In the genomic region with DNA sequence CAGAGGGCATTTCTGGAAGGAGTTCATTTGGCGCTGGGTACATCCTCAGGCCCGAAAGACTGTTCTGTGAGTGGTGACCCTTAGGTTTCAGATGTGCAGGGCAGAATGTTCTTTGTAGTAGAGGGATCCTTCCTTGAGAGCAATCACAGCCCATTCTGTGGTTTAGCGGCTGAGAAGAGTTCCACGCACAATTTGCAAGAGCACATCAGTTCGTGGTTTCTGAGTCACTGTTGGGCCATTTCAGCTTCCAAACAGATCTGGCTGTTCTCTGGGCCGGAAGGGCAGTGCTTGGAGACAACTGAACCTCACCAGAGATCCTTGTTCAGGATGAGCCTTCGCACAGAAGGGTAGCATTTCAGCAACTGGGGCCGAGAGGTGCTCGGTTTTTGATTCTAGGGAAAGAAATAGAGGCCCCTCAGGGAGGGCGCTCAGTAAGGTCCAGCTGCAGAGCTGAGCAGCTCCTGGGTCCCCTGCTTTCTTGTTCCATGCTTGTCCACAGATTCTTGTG, we compare ENCODE assay signal across 27 mouse cellular contexts. TPM values are rescaled to one million over a fixed set of nuclear protein-coding genes. Genes with fewer than 3 reads are reported as not detected.
A peak's percentile ranks its signal among the peaks of the same experiment; 100 is the strongest.
DNase-seq lines count a peak whose midpoint lies in the region; ATAC-seq lines count a peak whose summit lies in the region.
"Had no signal": no experiment of that assay in that cellular context is flagged by ENCODE, and none has a peak within 500 bp of the region (broad histone marks: within the 10 kb centered on the region; RNA-seq: fewer than 3 reads in every experiment).

No protein-coding gene starts in this region.

- no peak overlapping the region for H3K27ac ChIP-seq in liver, embryonic 11.5 days (ENCODE audit: low read depth, low read length)
- no peak overlapping the region for H3K27ac ChIP-seq in liver, embryonic 12.5 days
- H3K27ac ChIP-seq in hindbrain, embryonic 14.5 days = no peak overlapping the region
- H3K27ac ChIP-seq: embryonic facial prominence, embryonic 10.5 days; embryonic facial prominence, embryonic 12.5 days; forebrain, embryonic 13.5 days; forebrain, embryonic 15.5 days had no signal

- ATAC-seq in liver, embryonic 11.5 days (replicated peaks; ENCODE audit: low FRiP score) = no peak
- ATAC-seq in liver, embryonic 12.5 days = no peak
- ATAC-seq in granulocyte monocyte progenitor cell, adult 5-6 weeks (replicated peaks; ENCODE audit: poor library complexity, severe bottlenecking) = peak; percentile 25; the same call in 1 of the 2 replicates
- ATAC-seq in hindbrain, embryonic 14.5 days (ENCODE audit: low FRiP score) = no peak
- ATAC-seq: activated CD4-positive, CD25-positive, alpha-beta regulatory T cell, adult 4 months; CD4-positive, CD25-positive, alpha-beta regulatory T cell, adult 4 months; forebrain, embryonic 13.5 days; forebrain, embryonic 15.5 days; forebrain, postnatal 0 days; Patski had no signal

- 73% methylated on average over 10 of the region's 10 CpGs for WGBS in liver, embryonic 11.5 days
- 57% methylated on average over 10 of the region's 10 CpGs for WGBS in liver, embryonic 12.5 days (ENCODE audit: insufficient replicate concordance)
- WGBS in hindbrain, embryonic 14.5 days = 87% methylated on average over 10 of the region's 10 CpGs

- DNase-seq in heart, adult 11 months = peak; percentile 90
- no peak for DNase-seq in heart, adult 9 months (ENCODE audit: low spot score in 2 of 2)
- DNase-seq in liver, embryonic 11.5 days (ENCODE audit: low spot score) = peak; percentile 21
- DNase-seq in Muller cell, postnatal 12 days (ENCODE audit: inconsistent ontology term) = peak; percentile 59
- no peak for DNase-seq in left cerebral cortex, adult 8-10 months (ENCODE audit: low spot score in 2 of 2)
- DNase-seq in hindbrain, embryonic 14.5 days (ENCODE audit: low spot score) = no peak
- DNase-seq: adrenal gland, adult 8-10 months; adrenal gland, postnatal 14 days; adrenal gland, postnatal 36 days; B cell, adult 2 months; cerebellum, adult 11-12 months; cerebellum, adult 2 months; cerebellum, adult 9-10 months; cerebellum, postnatal 10 days; cerebellum, postnatal 25 days; forebrain, postnatal 0 days had no signal

- H3K4me1 ChIP-seq in liver, embryonic 11.5 days (replicated peaks; ENCODE audit: control insufficient read depth, insufficient read depth, low read length) = peaks cover 4% of the 10 kb centered on the region; the same call in 1 of the 2 replicates
- peaks cover 5% of the 10 kb centered on the region for H3K4me1 ChIP-seq in liver, embryonic 12.5 days
- H3K4me1 ChIP-seq in hindbrain, embryonic 14.5 days (replicated peaks; ENCODE audit: control insufficient read depth, insufficient read depth, low read length) = no peaks in the 10 kb centered on the region
- H3K4me1 ChIP-seq: embryonic facial prominence, embryonic 10.5 days; embryonic facial prominence, embryonic 12.5 days; forebrain, embryonic 13.5 days; forebrain, embryonic 15.5 days had no signal

- no peak overlapping the region for H3K9ac ChIP-seq in liver, embryonic 11.5 days (ENCODE audit: low read depth, low read length)
- no peak overlapping the region for H3K9ac ChIP-seq in liver, embryonic 12.5 days
- no peak overlapping the region for H3K9ac ChIP-seq in hindbrain, embryonic 14.5 days
- H3K9ac ChIP-seq: embryonic facial prominence, embryonic 12.5 days; forebrain, embryonic 13.5 days; forebrain, embryonic 15.5 days; forebrain, postnatal 0 days had no signal

- H3K4me2 ChIP-seq in liver, embryonic 11.5 days = no peak overlapping the region
- H3K4me2 ChIP-seq in liver, embryonic 12.5 days = no peak overlapping the region
- no peak overlapping the region for H3K4me2 ChIP-seq in hindbrain, embryonic 14.5 days (replicated peaks)
- H3K4me2 ChIP-seq: embryonic facial prominence, embryonic 12.5 days; forebrain, embryonic 13.5 days; forebrain, embryonic 15.5 days had no signal

- no peaks in the 10 kb centered on the region for H3K36me3 ChIP-seq in liver, embryonic 11.5 days (ENCODE audit: control insufficient read depth, insufficient read depth, low read length)
- H3K36me3 ChIP-seq in liver, embryonic 12.5 days = no peaks in the 10 kb centered on the region
- no peaks in the 10 kb centered on the region for H3K36me3 ChIP-seq in hindbrain, embryonic 14.5 days (replicated peaks; ENCODE audit: control insufficient read depth, insufficient read depth)
- H3K36me3 ChIP-seq: embryonic facial prominence, embryonic 10.5 days; embryonic facial prominence, embryonic 12.5 days; forebrain, embryonic 15.5 days; G1E had no signal

- no peak overlapping the region for H3K4me3 ChIP-seq in liver, embryonic 11.5 days (ENCODE audit: low read depth, low read length)
- H3K4me3 ChIP-seq in liver, embryonic 12.5 days = no peak overlapping the region
- H3K4me3 ChIP-seq in hindbrain, embryonic 14.5 days (replicated peaks; ENCODE audit: low read length) = no peak overlapping the region
- H3K4me3 ChIP-seq: embryonic facial prominence, embryonic 10.5 days; embryonic facial prominence, embryonic 12.5 days; forebrain, embryonic 13.5 days; forebrain, embryonic 15.5 days had no signal

- no peaks in the 10 kb centered on the region for H3K27me3 ChIP-seq in liver, embryonic 11.5 days (replicated peaks; ENCODE audit: control insufficient read depth, insufficient read depth, low read length)
- peaks cover 6% of the 10 kb centered on the region; the same call in 1 of the 2 replicates for H3K27me3 ChIP-seq in liver, embryonic 12.5 days (replicated peaks)
- no peaks in the 10 kb centered on the region for H3K27me3 ChIP-seq in hindbrain, embryonic 14.5 days (ENCODE audit: control insufficient read depth, insufficient read depth, low read length)
- H3K27me3 ChIP-seq: CH12.LX; embryonic facial prominence, embryonic 12.5 days; forebrain, embryonic 13.5 days; forebrain, embryonic 15.5 days; Patski had no signal

- peaks cover 2% of the 10 kb centered on the region; the same call in 1 of the 2 replicates for H3K9me3 ChIP-seq in liver, embryonic 11.5 days (ENCODE audit: control insufficient read depth, low read length)
- peaks cover 4% of the 10 kb centered on the region; the same call in 1 of the 2 replicates for H3K9me3 ChIP-seq in liver, embryonic 12.5 days (replicated peaks)
- peaks cover 4% of the 10 kb centered on the region; the same call in 1 of the 2 replicates for H3K9me3 ChIP-seq in hindbrain, embryonic 14.5 days (ENCODE audit: control insufficient read depth, low read length)
- H3K9me3 ChIP-seq: embryonic facial prominence, embryonic 12.5 days; forebrain, embryonic 13.5 days; forebrain, embryonic 15.5 days had no signal

RNA-seq across cellular contexts. Expression of a gene that starts 16.7 kb away (rescaled TPM):
- 107 and 111 TPM in 2 replicates for polyA plus RNA-seq in liver, embryonic 11.5 days (2014; fragmentation: Nextera tagmentation; extraction: Ambion mirVana)
- 127 and 128 TPM in 2 replicates for polyA plus RNA-seq in liver, embryonic 12.5 days (2016; fragmentation: Nextera tagmentation; extraction: Ambion mirVana)
- 123 and 129 TPM in 2 replicates for total RNA-seq in granulocyte monocyte progenitor cell, adult 5-6 weeks (2014; fragmentation: Nextera tagmentation)
- 96.1 and 109 TPM in 2 replicates for total RNA-seq in granulocyte monocyte progenitor cell, adult 5-6 weeks (2017)
- total RNA-seq in left cerebral cortex, adult 8-10 months (2022) = 1 to 10 TPM in 3 of 4 experiments, under 1 TPM in 1; 0.49 to 1.2 (median 1.0) TPM
- polyA plus RNA-seq in hindbrain, embryonic 14.5 days (2014; fragmentation: Nextera tagmentation; extraction: Ambion mirVana) = 4.8 and 4.9 TPM in 2 replicates
- polyA plus RNA-seq: Patski had no signal

RNA-seq across cellular contexts. Expression of a gene that starts 33.1 kb away (rescaled TPM):
- 0.66 and 1.2 TPM in 2 replicates for polyA plus RNA-seq in liver, embryonic 11.5 days (2014; fragmentation: Nextera tagmentation; extraction: Ambion mirVana)
- 0.29 and 0.31 TPM in 2 replicates for polyA plus RNA-seq in liver, embryonic 12.5 days (2016; fragmentation: Nextera tagmentation; extraction: Ambion mirVana)
- total RNA-seq in granulocyte monocyte progenitor cell, adult 5-6 weeks (2014; fragmentation: Nextera tagmentation) = not detected in 2 replicates
- not detected in 2 replicates for total RNA-seq in granulocyte monocyte progenitor cell, adult 5-6 weeks (2017)
- total RNA-seq in left cerebral cortex, adult 8-10 months (2022) = 10 to 100 TPM; 57.0 to 74.6 (median 70.2) TPM
- polyA plus RNA-seq in hindbrain, embryonic 14.5 days (2014; fragmentation: Nextera tagmentation; extraction: Ambion mirVana) = 3.8 and 4.5 TPM in 2 replicates
- total RNA-seq: CH12.LX, G1E had no signal
- polyA plus RNA-seq: activated CD4-positive, CD25-positive, alpha-beta regulatory T cell, adult 4 months; CD4-positive, CD25-positive, alpha-beta regulatory T cell, adult 4 months; G1E had no signal

Comparison
In these comparisons a context has a peak if more than half of its experiments do, and no peak if none do; other contexts are left out.
1. DNase-seq: peak in heart, adult 11 months (single experiment), liver, embryonic 11.5 days (single experiment) and Muller cell, postnatal 12 days (single experiment); none in heart, adult 9 months (0 of 2), left cerebral cortex, adult 8-10 months (0 of 2) and hindbrain, embryonic 14.5 days (single experiment).
2. RNA of a gene that starts 16.7 kb away (polyA plus RNA-seq): 127 to 128 TPM in liver, embryonic 12.5 days and 107 to 111 TPM in liver, embryonic 11.5 days; 4.8 to 4.9 TPM in hindbrain, embryonic 14.5 days; every median in the first group is over 10 times any median in the second.